Comparison of ENCODE assay signal across 8 mouse cellular contexts in the genomic region with DNA sequence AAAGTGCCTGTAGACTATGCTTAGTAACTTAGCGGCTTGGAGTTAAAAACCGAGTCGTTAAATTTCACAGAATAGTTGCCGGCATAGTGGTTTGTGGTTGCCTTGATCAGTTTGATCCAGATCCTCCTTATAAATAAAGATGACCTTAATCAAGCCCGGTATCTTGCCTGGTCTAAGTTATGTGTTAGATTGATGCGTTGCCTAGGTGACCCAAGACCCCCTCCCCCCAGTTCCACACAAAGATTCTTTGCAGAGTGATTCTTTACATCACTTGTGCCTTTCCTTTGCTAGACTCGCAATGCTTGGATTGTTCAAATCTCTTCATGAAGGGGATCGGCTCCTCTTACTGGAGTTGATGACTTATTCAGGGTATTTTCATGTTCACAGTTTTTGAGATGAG. TPM values are rescaled to one million over a fixed set of nuclear protein-coding genes. Genes with fewer than 3 reads are reported as not detected.
DNase-seq lines count a peak whose midpoint lies in the region; ATAC-seq and TF ChIP-seq lines count a peak whose summit lies in the region.

No protein-coding gene starts in this region.

- no peaks in the 10 kb centered on the region for H3K9me3 ChIP-seq in hindbrain, embryonic 16.5 days (ENCODE audit: control insufficient read depth, low read length)
- no peaks in the 10 kb centered on the region for H3K9me3 ChIP-seq in midbrain, postnatal 0 days (ENCODE audit: low read length)

- 0 out of 2 replicates have a peak, but pooled peaks have one; percentile 3 for ATAC-seq in common myeloid progenitor, adult 5-6 weeks (replicated peaks; ENCODE audit: low read depth, poor library complexity, severe bottlenecking)
- ATAC-seq in hindbrain, embryonic 16.5 days = no peak
- no peak for ATAC-seq in midbrain, postnatal 0 days (ENCODE audit: low FRiP score)
- no peak for ATAC-seq in megakaryocyte-erythroid progenitor cell, adult 5-6 weeks (replicated peaks; ENCODE audit: low FRiP score, low TSS enrichment, poor library complexity, severe bottlenecking)

- H3K4me2 ChIP-seq in hindbrain, embryonic 16.5 days (ENCODE audit: low read length) = peak overlapping the region; percentile 64
- peak overlapping the region; percentile 62 for H3K4me2 ChIP-seq in midbrain, postnatal 0 days (ENCODE audit: low read depth, low read length, poor library complexity, severe bottlenecking)

- peak overlapping the region; percentile 98; the same call in 1 of the 2 replicates for H3K27ac ChIP-seq in hindbrain, embryonic 16.5 days (ENCODE audit: low read depth, low read length)
- peak overlapping the region; percentile 91; the same call in 1 of the 2 replicates for H3K27ac ChIP-seq in midbrain, postnatal 0 days (ENCODE audit: low read depth, low read length)

- DNase-seq in cerebellum, postnatal 25 days = peak; percentile 4 to 14
- DNase-seq in cerebellum, adult 11 months = no peak
- peak; percentile 44 for DNase-seq in 3T3-L1 (ENCODE audit: low read depth, low spot score)
- peak; percentile 58 for DNase-seq in midbrain, postnatal 0 days (ENCODE audit: low spot score)
- DNase-seq in T-cell, adult 2 months (ENCODE audit: low spot score) = no peak

- no peak for TF ChIP-seq CTCF in midbrain, postnatal 0 days (IDR thresholded peaks at IDR 0.05)

- peaks cover 9% of the 10 kb centered on the region for H3K4me1 ChIP-seq in hindbrain, embryonic 16.5 days (ENCODE audit: control insufficient read depth, insufficient read depth, low read depth, low read length)
- H3K4me1 ChIP-seq in midbrain, postnatal 0 days (ENCODE audit: insufficient read depth, low read length) = no peaks in the 10 kb centered on the region

- H3K4me3 ChIP-seq in hindbrain, embryonic 16.5 days (ENCODE audit: low read length) = peak overlapping the region; percentile 90
- peak overlapping the region; percentile 90 for H3K4me3 ChIP-seq in midbrain, postnatal 0 days (ENCODE audit: low read depth, low read length)

- peak overlapping the region; percentile 97 for H3K9ac ChIP-seq in hindbrain, embryonic 16.5 days (ENCODE audit: low read depth, low read length)
- H3K9ac ChIP-seq in midbrain, postnatal 0 days (replicated peaks; ENCODE audit: low read length, poor library complexity, severe bottlenecking) = peak overlapping the region; percentile 95

- H3K27me3 ChIP-seq in hindbrain, embryonic 16.5 days (replicated peaks; ENCODE audit: control insufficient read depth, insufficient read depth, low read length) = no peaks in the 10 kb centered on the region
- no peaks in the 10 kb centered on the region for H3K27me3 ChIP-seq in midbrain, postnatal 0 days (ENCODE audit: insufficient read depth, low read length)

- WGBS in hindbrain, embryonic 16.5 days = under 1% methylated on average over 8 of the region's 8 CpGs
- under 1% methylated on average over 8 of the region's 8 CpGs for WGBS in midbrain, postnatal 0 days

- H3K36me3 ChIP-seq in hindbrain, embryonic 16.5 days (ENCODE audit: control insufficient read depth, insufficient read depth, low read length) = no peaks in the 10 kb centered on the region
- no peaks in the 10 kb centered on the region for H3K36me3 ChIP-seq in midbrain, postnatal 0 days (ENCODE audit: insufficient read depth, low read length)

RNA-seq across cellular contexts. Expression of a gene that starts 1.0 kb away (rescaled TPM):
- 19.1 and 20.7 TPM in 2 replicates for total RNA-seq in common myeloid progenitor, adult 5-6 weeks (2017)
- 35.6 and 43.2 TPM in 2 replicates for polyA plus RNA-seq in hindbrain, embryonic 16.5 days (2015; fragmentation: Nextera tagmentation; extraction: Ambion mirVana)
- 39.7 and 47.5 TPM in 2 replicates for total RNA-seq in midbrain, postnatal 0 days (2014; rRNA removed)
- polyA plus RNA-seq in midbrain, postnatal 0 days (2015; fragmentation: Nextera tagmentation; extraction: Ambion mirVana) = 49.3 and 57.9 TPM in 2 replicates
- total RNA-seq in megakaryocyte-erythroid progenitor cell, adult 5-6 weeks (2014; fragmentation: Nextera tagmentation) = 8.6 and 11.6 TPM in 2 replicates
- total RNA-seq in megakaryocyte-erythroid progenitor cell, adult 5-6 weeks (2017) = 11.7 and 15.7 TPM in 2 replicates

RNA-seq across cellular contexts. Expression of a gene that starts 45.1 kb away (rescaled TPM):
- 59.5 and 83.8 TPM in 2 replicates for total RNA-seq in common myeloid progenitor, adult 5-6 weeks (2017)
- polyA plus RNA-seq in hindbrain, embryonic 16.5 days (2015; fragmentation: Nextera tagmentation; extraction: Ambion mirVana) = 436 and 461 TPM in 2 replicates
- total RNA-seq in midbrain, postnatal 0 days (2014; rRNA removed) = 381 and 445 TPM in 2 replicates
- 478 and 481 TPM in 2 replicates for polyA plus RNA-seq in midbrain, postnatal 0 days (2015; fragmentation: Nextera tagmentation; extraction: Ambion mirVana)
- 38.5 and 50.6 TPM in 2 replicates for total RNA-seq in megakaryocyte-erythroid progenitor cell, adult 5-6 weeks (2014; fragmentation: Nextera tagmentation)
- 67.5 and 73.9 TPM in 2 replicates for total RNA-seq in megakaryocyte-erythroid progenitor cell, adult 5-6 weeks (2017)

Comparison
In these comparisons a context has a peak if more than half of its experiments do, and no peak if none do; other contexts are left out.
1. DNase-seq: peak in cerebellum, postnatal 25 days (2 of 2), 3T3-L1 (single experiment) and midbrain, postnatal 0 days (single experiment); none in cerebellum, adult 11 months (single experiment) and T-cell, adult 2 months (single experiment).